Mouse (Mus musculus): ENCODE measurements around the gene D230025D16Rik. TPM values are rescaled to one million over a fixed set of nuclear protein-coding genes. Genes with fewer than 3 reads are reported as not detected.

Gene D230025D16Rik
- polyA plus RNA-seq (2012; rRNA removed): 29.8 and 31.5 TPM in 2 replicates

DNA sequence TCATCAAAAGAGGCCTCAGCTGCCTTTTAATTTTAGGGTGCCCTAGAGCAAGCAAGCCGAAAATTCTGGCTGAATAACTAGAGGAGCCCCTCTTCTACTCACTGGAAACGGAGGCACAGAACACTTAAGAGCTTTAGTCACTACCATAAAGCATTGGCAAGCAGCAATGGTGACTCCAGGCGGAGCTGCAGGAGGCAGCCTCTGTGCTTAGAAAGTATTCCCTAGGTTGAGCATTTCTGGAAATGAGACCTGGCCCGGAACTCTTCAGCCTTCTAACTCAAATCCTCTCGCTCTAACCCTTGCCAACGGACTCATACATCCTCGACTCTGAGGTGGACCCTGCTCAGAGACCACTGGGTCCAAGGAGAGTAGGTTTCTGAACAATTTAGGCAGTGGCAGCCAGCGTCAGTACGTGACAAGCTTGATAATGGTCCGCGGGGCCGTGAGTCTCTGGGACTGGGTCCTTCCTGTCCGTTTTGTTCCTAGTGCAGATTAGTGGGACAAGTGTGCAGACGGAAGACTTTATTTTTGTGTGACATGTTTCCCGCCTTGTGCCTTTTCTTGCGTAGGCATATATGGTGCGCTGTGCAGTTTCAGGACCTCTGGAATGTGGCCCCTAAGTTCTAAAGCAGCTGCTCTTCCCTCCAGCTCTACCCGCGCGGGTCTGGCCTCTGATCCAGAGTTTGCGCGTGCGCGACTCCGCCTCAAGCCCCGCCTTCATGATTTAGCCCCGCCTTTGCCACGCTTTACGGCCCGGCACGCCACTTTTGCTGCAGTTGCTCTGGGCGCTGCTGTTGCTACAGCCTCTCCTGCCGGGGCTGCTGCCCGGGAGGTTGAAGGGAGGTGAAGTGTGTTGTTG lies at the start of gene D230025D16Rik:
Gene D230025D16Rik (plus strand): TSS at position 733 of the 859 bp plus-strand sequence.

DNA sequence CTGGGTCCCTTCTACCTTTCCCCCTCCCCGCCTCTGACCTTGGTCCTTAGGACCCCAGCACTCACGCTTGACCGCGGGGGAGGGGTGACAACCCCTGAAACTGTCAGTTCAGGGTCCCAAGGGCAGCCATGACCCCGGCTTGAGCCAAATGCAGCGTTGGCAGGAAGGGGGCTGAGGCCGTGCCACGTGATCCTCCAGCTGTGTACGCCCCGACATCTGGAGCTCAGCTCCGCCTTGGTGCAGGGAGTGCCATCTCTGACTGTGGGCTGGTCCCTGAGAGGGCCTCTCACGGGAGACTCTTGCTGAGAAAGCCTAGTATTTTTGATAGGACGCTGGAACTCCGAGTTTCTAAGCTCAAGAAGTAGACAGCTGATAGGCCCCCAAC lies 30.0 kb downstream of the D230025D16Rik start, which contains the start of gene B3gnt9:
Gene B3gnt9 (minus strand): TSS at position 188 of the 385 bp plus-strand sequence.

DNA sequence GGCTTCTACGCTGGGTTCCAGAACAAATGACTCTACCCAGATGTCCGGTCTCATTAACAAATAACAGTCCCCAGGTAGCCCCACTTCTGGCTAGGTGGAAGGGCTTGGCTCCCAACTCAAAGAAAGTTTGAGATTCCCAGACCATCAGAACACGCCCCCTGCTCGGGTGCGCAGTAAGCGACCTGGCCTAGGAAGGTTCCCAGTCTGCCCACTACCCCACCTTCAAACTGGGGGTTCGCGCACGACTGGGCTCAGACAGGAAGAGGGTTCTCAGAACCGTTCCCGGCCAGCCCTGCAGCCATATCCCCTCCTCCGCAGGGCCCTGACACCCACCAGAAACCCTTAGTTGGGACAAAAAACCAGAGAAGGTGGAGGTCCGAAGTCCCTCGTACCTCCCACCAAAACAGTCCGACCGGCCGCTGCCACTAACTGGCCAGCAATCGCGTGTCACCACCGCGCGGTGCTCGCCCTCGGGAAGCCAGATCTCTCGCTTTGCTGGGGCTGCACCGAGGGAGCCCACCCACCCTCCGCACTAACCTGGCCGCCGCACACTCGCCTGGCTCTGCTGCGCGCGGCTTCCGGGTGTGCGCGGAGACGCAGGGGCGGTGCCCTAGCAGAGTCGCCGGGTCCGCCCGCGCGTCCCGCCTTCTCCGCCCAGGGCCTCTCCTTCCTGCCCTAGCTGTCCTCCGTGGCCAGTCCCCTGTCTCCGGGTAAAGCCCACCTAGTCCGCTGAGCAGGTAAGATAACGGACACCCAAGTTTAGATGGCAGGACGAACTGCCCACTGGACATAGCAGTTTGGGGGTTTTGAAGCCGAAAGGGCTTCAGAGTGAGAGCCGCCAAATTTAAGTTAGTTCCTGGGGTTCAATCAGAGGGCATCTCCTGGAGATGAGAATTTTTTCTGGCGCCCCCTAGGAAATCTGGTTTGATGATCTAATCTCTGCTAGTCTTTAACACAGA lies 39.4 kb downstream of the D230025D16Rik start, which contains the start of the genes Tradd and Fbxl8:
Gene Tradd (minus strand): TSS at position 586 of the 959 bp plus-strand sequence.
Gene Fbxl8 (plus strand): TSS at position 625 of the 959 bp plus-strand sequence.

DNA sequence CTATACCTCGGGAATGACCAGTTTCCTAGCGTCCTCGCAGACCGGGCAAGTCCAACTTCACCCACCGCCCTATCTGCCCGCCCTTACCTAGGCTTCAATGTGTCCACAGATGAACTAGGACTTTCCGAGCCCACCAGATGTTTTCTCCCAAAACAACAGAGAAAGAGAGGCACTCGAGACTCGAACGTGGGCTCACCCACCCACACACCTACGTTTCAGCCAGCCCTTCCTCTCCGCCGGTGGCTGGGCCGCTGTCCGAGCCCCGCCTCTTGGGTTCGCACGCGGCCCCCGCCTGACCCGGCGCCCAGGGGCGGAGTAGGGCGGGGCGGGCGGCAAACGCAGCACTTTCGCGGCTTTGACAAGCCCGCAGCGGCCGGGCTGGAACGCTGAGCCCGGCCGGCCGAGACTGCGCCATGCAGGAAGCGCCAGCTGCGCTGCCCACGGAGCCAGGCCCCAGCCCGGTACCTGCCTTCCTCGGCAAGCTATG lies 44.6 kb downstream of the D230025D16Rik start, which contains the start of gene Hsf4:
Gene Hsf4 (plus strand): TSS at position 341 of the 487 bp plus-strand sequence.

DNA sequence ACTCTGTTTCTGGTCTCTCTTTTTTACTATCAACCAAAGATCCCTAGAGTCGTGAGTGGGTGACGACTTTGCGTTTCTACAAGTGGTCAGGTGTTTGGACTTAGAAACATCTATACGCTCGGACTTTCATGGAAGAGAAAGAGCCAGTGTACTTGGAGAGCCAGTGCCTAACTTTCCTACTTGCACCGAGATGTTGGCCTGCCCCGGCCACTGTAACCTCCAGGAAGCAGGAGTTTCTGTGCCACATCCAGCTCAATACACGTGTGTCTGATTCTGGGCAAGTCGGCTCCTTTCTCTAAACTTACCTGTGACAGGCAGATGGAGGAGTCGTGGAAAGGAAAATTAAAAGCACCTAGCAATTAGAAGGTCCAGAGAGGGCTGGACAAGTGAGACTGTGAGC lies 50.9 kb downstream of the D230025D16Rik start, which contains the start of gene Nol3:
Gene Nol3 (plus strand): TSS at position 301 of the 400 bp plus-strand sequence.

DNA sequence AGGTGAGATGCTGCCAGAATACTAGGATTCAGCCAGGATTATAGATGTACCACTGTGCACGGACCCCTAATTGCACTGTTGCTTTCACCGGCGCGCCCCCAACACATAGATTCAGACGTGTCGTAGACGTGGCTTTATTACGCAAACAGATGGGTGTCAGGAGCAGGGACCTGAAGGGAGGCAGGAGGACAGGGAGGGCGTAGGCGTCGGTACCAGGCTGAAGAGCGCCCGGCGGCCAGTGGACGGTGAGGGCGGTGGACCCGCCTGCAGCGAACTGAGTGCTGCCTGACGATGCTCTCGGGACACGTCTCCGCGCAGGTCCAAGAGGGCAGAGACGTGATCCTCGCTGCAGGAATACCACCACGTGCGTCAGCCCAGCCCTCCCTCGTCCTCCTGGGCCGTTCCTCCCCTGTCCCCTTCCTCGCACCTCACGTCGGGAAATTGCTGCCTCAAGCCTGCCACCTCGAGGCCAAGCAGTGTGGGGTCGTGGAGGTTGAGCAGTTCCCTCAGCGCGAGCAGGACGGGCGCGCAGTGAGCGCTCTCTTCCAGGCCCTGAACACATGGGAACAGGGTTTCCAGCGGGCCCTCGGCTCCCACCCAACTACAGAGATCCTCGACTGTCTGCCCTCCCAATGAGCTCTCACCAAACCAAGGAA lies 65.0 kb downstream of the D230025D16Rik start, which contains the start of gene 4931428F04Rik:
Gene 4931428F04Rik (minus strand): TSS at position 60 of the 656 bp plus-strand sequence.

DNA sequence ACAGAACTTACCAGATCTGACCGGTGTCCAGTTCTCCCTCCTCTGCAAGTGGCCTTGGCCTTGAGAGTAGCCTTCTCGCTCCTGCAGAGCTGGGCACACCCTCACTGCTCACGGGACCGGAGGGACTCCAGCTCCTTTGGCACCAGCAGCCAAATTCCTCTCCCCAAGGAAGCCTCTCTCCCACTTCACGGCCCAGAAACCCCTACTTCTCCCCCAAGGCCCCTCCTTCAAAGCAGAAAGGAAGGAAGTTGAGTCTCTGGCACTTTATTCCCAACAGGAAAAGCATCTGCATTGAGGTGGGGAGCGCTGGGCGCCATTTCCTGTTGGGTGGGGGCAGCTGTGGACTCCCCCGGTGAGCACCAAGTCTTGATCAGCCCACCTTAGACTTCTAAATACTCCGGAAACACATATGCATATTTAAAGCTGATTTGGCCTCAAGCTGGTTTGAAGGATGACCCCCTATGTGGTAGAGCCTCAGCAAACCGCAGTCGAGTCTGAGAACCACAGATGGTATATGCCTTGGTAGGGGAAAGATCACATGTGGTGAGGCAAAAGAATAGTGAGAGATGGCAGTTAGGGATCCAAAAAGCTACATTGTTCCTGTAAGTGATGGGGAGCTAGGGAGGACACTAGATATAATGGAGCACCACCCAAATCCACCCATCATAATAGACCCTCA lies 71.1 kb downstream of the D230025D16Rik start, which contains the start of gene Exoc3l:
Gene Exoc3l (minus strand): TSS at position 207 of the 679 bp plus-strand sequence.

DNA sequence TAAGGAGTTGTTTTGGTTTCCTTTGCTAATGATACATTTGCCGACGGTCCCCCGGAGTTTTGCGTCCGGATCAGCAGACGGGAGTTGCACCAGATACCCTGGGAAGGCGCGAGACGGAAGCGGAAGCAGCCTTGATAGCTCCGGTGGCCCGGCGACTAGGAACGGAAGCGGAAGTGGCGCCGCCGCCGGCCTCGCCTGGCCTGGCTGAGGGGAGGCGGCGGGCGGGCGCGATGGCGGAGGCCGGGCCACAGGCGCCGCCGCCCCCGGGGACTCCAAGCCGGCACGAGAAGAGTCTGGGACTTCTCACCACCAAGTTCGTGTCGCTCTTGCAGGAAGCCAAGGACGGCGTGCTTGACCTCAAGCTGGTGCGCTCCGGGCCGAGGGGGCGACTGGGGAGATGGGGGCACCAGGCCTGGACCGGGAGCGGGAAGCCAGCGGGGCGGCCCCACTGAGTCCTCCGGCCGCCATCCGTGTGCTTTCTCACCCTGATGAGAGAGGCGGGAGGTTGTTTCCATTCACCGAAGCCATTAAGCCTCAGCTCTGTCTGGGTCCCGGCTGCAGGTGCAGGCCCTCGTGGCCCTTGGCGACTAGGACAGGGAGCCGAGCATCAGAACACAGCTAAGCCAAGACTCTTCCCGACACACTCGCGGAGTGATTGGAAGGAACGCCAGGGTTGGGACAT lies 72.7 kb downstream of the D230025D16Rik start, which contains the start of gene E2f4:
Gene E2f4 (plus strand): TSS at position 153 of the 682 bp plus-strand sequence.

Other genes starting within 250 kb of the D230025D16Rik start
- gene Ces2h, start 224.3 kb upstream of the D230025D16Rik start, polyA plus RNA-seq (2012; rRNA removed): not detected in 2 replicates
- gene Ces3a, start 176.5 kb upstream of the D230025D16Rik start, polyA plus RNA-seq (2012; rRNA removed): not detected in 2 replicates
- gene Ces3b, start 141.4 kb upstream of the D230025D16Rik start, polyA plus RNA-seq (2012; rRNA removed): not detected in 2 replicates
- 0.05 TPM in 1 of 2 replicates, not detected in the other for gene Ces4a, start 93.3 kb upstream of the D230025D16Rik start, polyA plus RNA-seq (2012; rRNA removed)
- gene Cbfb, start 54.5 kb upstream of the D230025D16Rik start, polyA plus RNA-seq (2012; rRNA removed): 25.0 and 35.6 TPM in 2 replicates
- gene B3gnt9, start 30.0 kb downstream of the D230025D16Rik start, polyA plus RNA-seq (2012; rRNA removed): 6.7 and 13.8 TPM in 2 replicates
- gene Tradd, start 39.5 kb downstream of the D230025D16Rik start, polyA plus RNA-seq (2012; rRNA removed): 8.9 and 10.0 TPM in 2 replicates
- 0.97 and 1.5 TPM in 2 replicates for gene Fbxl8, start 39.5 kb downstream of the D230025D16Rik start, polyA plus RNA-seq (2012; rRNA removed)
- gene Hsf4, start 44.7 kb downstream of the D230025D16Rik start, polyA plus RNA-seq (2012; rRNA removed): 0.53 and 0.60 TPM in 2 replicates
- gene Nol3, start 51.0 kb downstream of the D230025D16Rik start, polyA plus RNA-seq (2012; rRNA removed): 1.5 and 2.1 TPM in 2 replicates
- 154 and 165 TPM in 2 replicates for gene 4931428F04Rik, start 64.7 kb downstream of the D230025D16Rik start, polyA plus RNA-seq (2012; rRNA removed)
- gene Exoc3l, start 71.0 kb downstream of the D230025D16Rik start, polyA plus RNA-seq (2012; rRNA removed): 12.5 and 15.1 TPM in 2 replicates
- gene E2f4, start 72.5 kb downstream of the D230025D16Rik start, polyA plus RNA-seq (2012; rRNA removed): 105 and 107 TPM in 2 replicates
- 2.2 and 3.3 TPM in 2 replicates for gene Elmo3, start 80.5 kb downstream of the D230025D16Rik start, polyA plus RNA-seq (2012; rRNA removed)
- 1.9 and 2.4 TPM in 2 replicates for gene Lrrc29, start 101.1 kb downstream of the D230025D16Rik start, polyA plus RNA-seq (2012; rRNA removed)
- 123 and 125 TPM in 2 replicates for gene Tmem208, start 101.2 kb downstream of the D230025D16Rik start, polyA plus RNA-seq (2012; rRNA removed)
- gene Fhod1, start 122.8 kb downstream of the D230025D16Rik start, polyA plus RNA-seq (2012; rRNA removed): 7.1 and 11.0 TPM in 2 replicates
- gene Slc9a5, start 123.7 kb downstream of the D230025D16Rik start, polyA plus RNA-seq (2012; rRNA removed): 40.7 and 42.5 TPM in 2 replicates
- gene Plekhg4, start 148.1 kb downstream of the D230025D16Rik start, polyA plus RNA-seq (2012; rRNA removed): 9.4 and 10.1 TPM in 2 replicates
- 0.04 and 0.05 TPM in 2 replicates for gene Kctd19, start 188.4 kb downstream of the D230025D16Rik start, polyA plus RNA-seq (2012; rRNA removed)
- 1.4 and 1.6 TPM in 2 replicates for gene Lrrc36, start 188.4 kb downstream of the D230025D16Rik start, polyA plus RNA-seq (2012; rRNA removed)
- 75.6 and 110 TPM in 2 replicates for gene Tppp3, start 246.4 kb downstream of the D230025D16Rik start, polyA plus RNA-seq (2012; rRNA removed)

Data from central nervous system, embryonic 14 days (tissue).